Mouse (Mus musculus) intestine, embryonic 16.5 days (tissue): ENCODE measurements around the gene Aspm. TPM values are rescaled to one million over a fixed set of nuclear protein-coding genes. Genes with fewer than 3 reads are reported as not detected.

ENCODE experiments used
- ATAC-seq: fragments of 200-750 bp; cut with Nextera tagmentation; 2 replicates; pipeline ENCODE4 v1.8.0; 2017; ENCODE audit warnings: moderate TSS enrichment, moderate library complexity
- H3K27ac ChIP-seq: fragments of 300-500 bp; sonication (generic); 2 replicates; pipeline ENCODE4 v1.5.1; 2014; ENCODE audit warnings: mild to moderate bottlenecking, low read length
- H3K27me3 ChIP-seq: fragments of 300-500 bp; sonication (generic); replicated peaks from 2 replicates; pipeline ENCODE4 v1.6.1; 2014; ENCODE audit warnings: low read length, control low read depth, mixed read lengths; ENCODE audit not compliant: control insufficient read depth, insufficient read depth
- H3K36me3 ChIP-seq: fragments of 300-500 bp; sonication (generic); 2 replicates; pipeline ENCODE4 v1.6.1; 2014; ENCODE audit warnings: low read length, control low read depth; ENCODE audit not compliant: control insufficient read depth, insufficient read depth
- H3K4me1 ChIP-seq: fragments of 300-500 bp; sonication (generic); 2 replicates; pipeline ENCODE4 v1.6.1; 2014; ENCODE audit warnings: low read length, control low read depth, mixed read lengths; ENCODE audit not compliant: control insufficient read depth, insufficient read depth
- H3K4me2 ChIP-seq: fragments of 300-500 bp; sonication (generic); 2 replicates; pipeline ENCODE4 v1.6.1; 2014; ENCODE audit warnings: low read depth, low read length, control low read depth
- H3K4me3 ChIP-seq: fragments of 300-500 bp; sonication (generic); 2 replicates; pipeline ENCODE4 v1.5.1; 2014; ENCODE audit warnings: mild to moderate bottlenecking, low read length
- H3K9ac ChIP-seq: fragments of 300-500 bp; sonication (generic); 2 replicates; pipeline ENCODE4 v1.6.1; 2014; ENCODE audit warnings: low read depth, low read length
- H3K9me3 ChIP-seq: fragments of 300-500 bp; sonication (generic); 2 replicates; pipeline ENCODE4 v1.6.1; 2016; ENCODE audit warnings: low read length, control low read depth; ENCODE audit not compliant: control insufficient read depth
- WGBS: fragments of 180-500 bp; shearing (Covaris S2); extraction: QIAGEN DNeasy Blood & Tissue Kit; methylation state at CpG from one replicate; pipeline ENCODE4 v1.1.7; 2014; 5-methylcytosine and 5-hydroxymethylcytosine counted together
- polyA plus RNA-seq: library from polyadenylated mRNA; unstranded; fragments of >200 nt; fragmentation: Nextera tagmentation; extraction: Ambion mirVana; gene quantifications from 2 replicates; pipeline ENCODE4 v1.2.1, GENCODE M21; 2015

Aspm gene
- polyA plus RNA-seq, 1 experiment from 2014 or later: 6.9 TPM

DNA sequence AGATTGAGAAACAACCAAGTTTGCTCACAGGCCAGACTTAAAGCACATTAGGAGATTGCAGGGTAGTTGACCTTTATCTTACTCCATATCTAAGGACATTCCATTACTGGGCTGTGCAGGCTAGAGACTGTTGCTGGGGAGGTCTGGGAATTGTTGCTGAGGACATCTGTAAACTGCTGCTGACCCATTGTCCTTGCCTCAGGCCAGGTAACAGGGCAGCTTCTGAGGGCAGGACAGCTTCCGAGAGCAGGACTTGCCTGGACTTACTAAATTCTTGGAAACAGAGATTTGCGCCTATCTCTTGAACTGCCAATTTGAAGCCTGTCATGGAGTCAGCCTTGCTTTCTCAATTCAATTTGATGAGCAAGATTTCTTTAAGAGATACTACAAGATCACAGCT is 40.8 kb downstream of the Aspm start:
- Histone ChIP-seq H3K4me3 (no peak overlapping the region), H3K4me2 (no peak overlapping the region), H3K9ac (no peak overlapping the region), H3K27ac (no peak overlapping the region), H3K4me1 (no peaks in the 10 kb centered on the region), H3K27me3 (no peaks in the 10 kb centered on the region), H3K9me3 (no peaks in the 10 kb centered on the region), H3K36me3 (no peaks in the 10 kb centered on the region; the same call in 1 of the 2 replicates)
- no peak for ATAC-seq
- 92% methylated on average over 2 of the region's 2 CpGs for WGBS

DNA sequence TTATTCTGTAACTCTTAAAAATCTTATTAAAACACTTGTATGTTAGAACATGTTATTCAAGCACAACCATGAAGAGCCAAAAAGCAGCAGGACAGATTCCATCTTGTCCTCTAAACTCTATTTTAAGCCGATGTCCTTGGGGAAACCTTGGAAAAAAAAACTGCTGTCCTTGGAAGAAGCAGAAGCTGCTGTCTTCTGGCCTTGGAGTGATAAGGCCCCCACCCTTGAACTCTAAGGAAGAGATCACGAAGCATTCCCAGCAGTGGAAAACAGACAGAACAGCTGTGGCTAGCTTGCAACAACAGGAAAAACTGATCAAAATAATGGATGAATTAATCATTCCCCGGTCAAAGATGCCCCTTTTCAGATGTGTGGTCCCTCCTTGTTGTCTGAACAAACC is 41.6 kb downstream of the Aspm start:
- Histone ChIP-seq H3K9me3 (no peaks in the 10 kb centered on the region), H3K36me3 (no peaks in the 10 kb centered on the region; the same call in 1 of the 2 replicates), H3K9ac (no peak overlapping the region), H3K4me2 (no peak overlapping the region), H3K27ac (no peak overlapping the region), H3K4me3 (no peak overlapping the region), H3K27me3 (no peaks in the 10 kb centered on the region), H3K4me1 (no peaks in the 10 kb centered on the region)
- no peak for ATAC-seq
- WGBS: 81% methylated on average over 3 of the region's 3 CpGs

DNA sequence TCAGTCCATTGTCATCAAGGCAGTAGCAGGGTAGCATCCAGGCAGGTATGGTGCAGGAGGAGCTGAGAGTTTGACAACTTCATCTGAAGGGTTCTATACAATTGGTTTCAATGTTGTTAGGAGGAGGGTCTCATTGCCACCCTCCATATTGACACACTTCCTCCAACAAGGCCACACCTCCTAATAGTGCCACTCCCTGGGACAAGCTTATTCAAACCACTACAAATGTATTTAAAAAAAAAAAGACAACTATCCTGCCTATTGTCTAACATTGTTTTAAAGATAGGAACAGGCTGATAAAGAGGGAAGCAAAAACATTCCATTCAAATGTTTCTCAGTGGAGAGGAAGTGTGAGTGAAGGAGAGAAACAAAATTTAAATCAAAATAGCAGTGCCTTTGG is 45.2 kb downstream of the Aspm start:
- Histone ChIP-seq H3K9me3 (no peaks in the 10 kb centered on the region), H3K4me1 (no peaks in the 10 kb centered on the region), H3K36me3 (no peaks in the 10 kb centered on the region), H3K9ac (no peak overlapping the region), H3K4me2 (no peak overlapping the region), H3K27ac (no peak overlapping the region), H3K27me3 (no peaks in the 10 kb centered on the region), H3K4me3 (no peak overlapping the region)
- no peak for ATAC-seq

DNA sequence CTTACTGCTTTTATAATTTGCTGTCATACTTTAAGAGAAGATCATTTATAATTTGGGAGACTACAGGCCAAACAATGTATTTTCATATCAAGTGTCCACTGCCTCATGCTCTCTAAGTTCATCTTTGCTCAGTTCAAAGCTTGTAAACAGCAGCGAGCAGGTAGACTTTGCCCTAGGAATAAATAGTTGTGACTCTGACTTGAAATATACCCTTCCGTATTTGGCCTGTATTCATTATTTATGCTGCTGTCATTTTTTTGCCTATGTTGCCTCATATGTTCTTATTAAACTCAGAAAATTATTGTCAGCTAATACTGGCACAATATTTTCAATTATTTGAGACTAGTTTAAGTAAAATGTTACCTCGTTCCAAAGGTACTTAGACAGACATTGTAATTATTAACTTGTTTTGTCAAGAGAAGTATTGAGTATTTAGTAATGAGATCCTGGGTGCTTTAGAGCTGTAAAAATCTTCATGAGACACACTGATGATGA is 46.7 kb downstream of the Aspm start, which contains the start of gene F13b:
F13b (plus strand) TSS at position 445 of the 495 bp plus-strand sequence.
- Histone ChIP-seq H3K9ac (no peak within 1 kb of the TSS), H3K4me2 (no peak within 1 kb of the TSS), H3K9me3 (no peaks in the 10 kb centered on the region), H3K27ac (no peak within 1 kb of the TSS), H3K36me3 (no peaks in the 10 kb centered on the region), H3K4me1 (no peaks in the 10 kb centered on the region), H3K4me3 (no peak within 1 kb of the TSS), H3K27me3 (no peaks in the 10 kb centered on the region)
- 56% methylated on average over 3 of the region's 3 CpGs for WGBS
- peak; percentile 70; the same call in 1 of the 2 replicates for ATAC-seq

DNA sequence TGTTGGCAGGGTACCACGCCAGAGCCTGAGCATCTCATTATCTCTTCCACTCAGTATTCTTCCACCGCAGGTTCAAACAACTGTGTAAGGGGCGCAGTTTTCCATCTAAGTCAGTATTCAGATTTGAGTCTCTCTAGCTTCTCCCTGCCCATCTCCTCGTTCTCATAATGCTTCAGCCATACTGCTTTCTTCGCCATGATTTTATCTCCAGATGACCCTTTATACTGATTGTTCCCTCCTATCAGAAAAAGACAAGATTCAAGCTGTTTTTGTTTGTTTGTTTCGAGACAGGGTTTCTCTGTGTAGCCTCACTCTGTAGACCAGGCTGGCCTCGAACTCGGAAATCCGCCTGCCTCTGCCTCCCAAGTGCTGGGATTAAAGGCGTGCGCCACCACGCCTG is 60.0 kb downstream of the Aspm start:
- Histone ChIP-seq H3K27ac (no peak overlapping the region), H3K27me3 (no peaks in the 10 kb centered on the region), H3K9me3 (no peaks in the 10 kb centered on the region), H3K9ac (no peak overlapping the region), H3K36me3 (no peaks in the 10 kb centered on the region), H3K4me3 (no peak overlapping the region), H3K4me1 (no peaks in the 10 kb centered on the region), H3K4me2 (no peak overlapping the region)
- 86% methylated on average over 12 of the region's 12 CpGs for WGBS
- ATAC-seq: no peak

Other genes with a start within 250 kb of the Aspm start
- gene Crb1, start 77.7 kb upstream of the Aspm start, polyA plus RNA-seq: 0.04 and 0.15 TPM in 2 replicates
- 5.4 and 5.8 TPM in 2 replicates for gene Zbtb41, start 32.5 kb upstream of the Aspm start, polyA plus RNA-seq
- 0.34 and 0.68 TPM in 2 replicates for gene F13b, start 46.9 kb downstream of the Aspm start, polyA plus RNA-seq
- 0.18 TPM in 1 of 2 replicates, not detected in the other for gene Cfhr1, start 105.5 kb downstream of the Aspm start, polyA plus RNA-seq